Mouse (Mus musculus) lung, postnatal 10 days (tissue): Measurements from ENCODE around the gene Ctc1.
"Not testable (repeated sequence)": the region's sequence is repeated elsewhere in the genome, so short reads cannot be mapped to it uniquely, and the experiment has no call there.

ENCODE experiments used
- DNase-seq: peaks from one replicate; pipeline ENCODE4 v3.0.0; 2021

The Ctc1 gene

DNA sequence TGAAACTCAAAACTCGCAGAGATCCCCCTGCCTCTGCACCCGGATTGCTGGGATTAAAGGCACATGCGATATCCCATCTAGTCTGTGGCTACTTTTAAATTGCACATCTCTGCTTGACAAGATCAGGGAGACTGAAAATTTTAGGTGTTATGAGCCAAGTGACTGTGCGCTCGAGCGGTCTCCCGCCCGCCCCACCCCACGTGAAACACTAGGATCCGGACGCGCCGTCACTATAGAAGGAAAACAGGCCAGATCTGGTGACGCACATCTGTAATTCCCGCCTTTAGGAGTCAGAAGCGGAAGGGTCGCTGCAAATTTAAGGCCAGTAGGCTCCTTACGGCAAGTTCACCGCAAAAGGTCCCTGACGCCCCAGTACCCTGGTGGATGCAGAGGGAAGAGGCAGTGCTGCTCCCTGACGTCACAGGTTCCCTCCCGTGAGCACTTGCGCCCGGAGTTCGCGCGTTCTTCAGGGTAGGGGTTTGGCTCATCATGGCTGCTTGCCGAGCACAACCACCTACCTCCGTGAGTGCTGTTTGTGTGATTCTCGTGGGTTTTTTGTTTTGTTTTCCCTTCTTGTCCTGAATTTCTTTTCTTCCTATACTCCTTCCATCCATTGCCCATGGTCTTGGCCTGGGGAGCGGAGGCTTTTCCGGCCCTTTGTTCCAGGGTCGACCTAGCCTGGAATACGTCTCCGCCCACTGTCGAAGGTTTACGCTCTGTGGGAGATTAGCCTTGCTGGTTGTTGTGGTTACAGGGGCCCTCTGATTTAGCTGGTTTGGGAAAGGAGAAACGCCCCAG is at the start of gene Ctc1:
Gene Ctc1 (plus strand): TSS at position 268 of the 798 bp plus-strand sequence.
- DNase-seq = peak; percentile 95

GRCm38 (mm10) chr11:68966554-68966953 is 49.2 kb upstream of the Ctc1 start:
- no peak for DNase-seq

GRCm38 (mm10) chr11:68967337-68968282 is 48.1 kb upstream of the Ctc1 start, which contains the start of gene Slc25a35:
Slc25a35 (plus strand) TSS chr11:68968131.
- DNase-seq = peak; percentile 95

DNA sequence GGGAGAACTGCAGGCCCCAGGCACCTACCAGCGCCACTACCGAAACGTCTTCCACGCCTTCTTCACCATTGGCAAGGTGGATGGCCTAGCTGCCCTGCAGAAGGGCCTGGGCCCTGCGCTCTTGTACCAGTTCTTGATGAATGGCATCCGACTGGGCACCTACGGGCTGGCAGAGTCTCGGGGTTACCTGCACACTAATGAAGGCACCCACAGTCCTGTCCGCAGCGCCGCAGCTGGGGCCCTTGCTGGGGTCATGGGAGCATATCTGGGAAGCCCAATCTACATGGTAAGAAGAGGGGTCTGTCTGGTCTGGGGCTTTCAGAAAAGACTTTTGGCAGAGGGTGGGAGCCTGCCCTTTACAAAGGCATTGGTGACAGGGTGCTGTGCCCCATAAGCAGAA is 47.0 kb upstream of the Ctc1 start:
- DNase-seq = no peak

- peak; percentile 76 for DNase-seq
These were observed 45.5 kb upstream of the Ctc1 start for GRCm38 (mm10) chr11:68970232-68970631.

- DNase-seq = peak; percentile 93
These were observed 42.3 kb upstream of the Ctc1 start for GRCm38 (mm10) chr11:68973250-68974058.

- DNase-seq = no peak
These were observed 41.7 kb upstream of the Ctc1 start for GRCm38 (mm10) chr11:68974059-68974450.

GRCm38 (mm10) chr11:68975085-68975484 is 40.6 kb upstream of the Ctc1 start, which contains the start of gene Rangrf:
Rangrf (minus strand) TSS chr11:68975185.
- DNase-seq = no peak

DNA sequence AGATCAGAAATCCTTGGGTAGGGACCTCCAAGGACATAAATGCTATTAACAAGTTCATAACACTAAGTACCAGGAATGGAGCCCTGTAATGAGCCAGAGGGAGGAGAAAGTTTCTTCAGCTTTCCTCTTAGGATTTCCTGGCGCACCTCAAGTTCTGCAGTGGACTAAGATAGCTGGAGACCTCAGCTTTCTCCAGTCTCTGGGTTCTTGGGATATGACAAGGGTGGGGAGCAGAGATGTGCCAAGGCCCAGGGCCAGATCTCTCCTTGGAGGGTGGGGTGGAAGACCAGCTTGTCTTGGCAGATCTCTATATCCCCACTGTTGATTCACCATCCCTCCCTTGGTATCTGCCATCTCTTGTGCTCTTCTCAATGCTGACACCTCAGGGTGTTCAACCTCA is 40.1 kb upstream of the Ctc1 start:
- no peak for DNase-seq

- no peak for DNase-seq
These were observed 36.4 kb upstream of the Ctc1 start for GRCm38 (mm10) chr11:68979320-68979733.

GRCm38 (mm10) chr11:68980919-68981318 is 34.8 kb upstream of the Ctc1 start:
- no peak for DNase-seq

- peak; percentile 88 for DNase-seq
These were observed 32.9 kb upstream of the Ctc1 start for GRCm38 (mm10) chr11:68982639-68983369.

DNA sequence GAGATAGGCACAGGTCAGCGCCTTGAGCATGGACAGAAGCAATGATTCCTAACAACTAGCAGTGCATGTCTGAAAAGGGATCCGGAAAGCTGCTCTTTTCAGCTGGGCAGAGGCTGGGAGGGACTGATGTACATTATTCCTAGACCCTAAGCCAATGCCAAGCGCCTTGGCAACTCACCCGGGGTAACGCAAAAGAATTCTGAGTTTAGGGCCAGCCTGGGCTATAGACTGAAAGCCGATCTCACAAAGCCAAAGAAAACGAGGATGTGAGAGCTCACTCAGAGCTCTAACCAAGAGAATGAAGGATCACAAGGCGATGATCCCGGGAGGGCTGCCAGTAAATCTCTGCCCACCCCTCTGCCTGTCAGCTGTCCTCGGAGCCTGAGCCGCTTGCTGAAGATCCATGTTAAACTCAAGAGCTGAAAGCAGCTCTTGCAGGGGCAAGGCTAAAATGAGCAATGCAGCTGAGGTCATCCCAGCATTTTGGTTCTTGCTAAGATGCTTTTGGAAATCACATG is 28.3 kb upstream of the Ctc1 start:
- DNase-seq = no peak

GRCm38 (mm10) chr11:68988341-68988740 is 27.4 kb upstream of the Ctc1 start:
- DNase-seq = peak; percentile 40

- no peak for DNase-seq
These were observed 22.6 kb upstream of the Ctc1 start for GRCm38 (mm10) chr11:68993122-68993521.

- DNase-seq = no peak
These were observed 21.3 kb upstream of the Ctc1 start for GRCm38 (mm10) chr11:68994377-68994776.

- no peak for DNase-seq
These were observed 18.6 kb upstream of the Ctc1 start for GRCm38 (mm10) chr11:68997080-68997479.

DNA sequence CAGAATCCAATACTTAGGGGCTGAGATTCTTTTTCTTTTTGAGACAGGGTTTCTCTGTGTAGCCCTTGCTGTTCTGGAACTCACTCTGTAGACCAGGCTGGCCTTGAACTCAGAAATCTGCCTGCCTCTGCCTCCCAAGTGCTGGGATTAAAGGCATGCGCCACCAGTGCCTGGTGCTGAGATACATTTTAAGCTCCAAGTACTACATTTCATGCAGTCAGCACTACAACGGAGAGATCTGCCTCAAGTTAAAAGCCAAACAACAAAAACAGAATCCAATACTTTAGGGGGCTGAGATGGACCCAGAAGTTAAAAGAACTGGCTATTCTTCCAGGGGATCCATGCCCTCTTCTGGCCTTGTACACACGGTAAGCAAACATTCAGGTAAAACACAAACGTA is 12.9 kb upstream of the Ctc1 start:
- not testable (repeated sequence) for DNase-seq

DNA sequence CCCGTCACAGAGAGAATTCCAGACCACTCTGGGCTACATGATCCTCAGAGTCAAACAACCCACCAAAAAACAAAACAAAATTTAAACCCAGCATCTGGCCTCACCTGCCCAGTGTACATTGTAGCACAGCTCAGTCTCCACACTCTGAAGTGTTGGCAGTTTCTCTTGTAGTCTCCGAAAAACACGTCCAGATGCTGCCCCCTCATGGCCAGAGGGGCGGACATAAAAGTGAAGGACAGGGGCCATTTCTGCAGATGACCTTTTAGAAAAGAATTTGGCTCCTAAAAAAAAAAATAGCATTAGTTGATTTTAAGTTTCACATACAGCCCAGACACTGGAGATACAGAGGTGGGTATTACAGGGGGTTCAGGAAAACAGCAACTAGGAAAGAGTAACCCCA is 12.1 kb upstream of the Ctc1 start:
- DNase-seq = peak; percentile 32

- DNase-seq = no peak
These were observed 10.5 kb upstream of the Ctc1 start for GRCm38 (mm10) chr11:69005193-69005592.

DNA sequence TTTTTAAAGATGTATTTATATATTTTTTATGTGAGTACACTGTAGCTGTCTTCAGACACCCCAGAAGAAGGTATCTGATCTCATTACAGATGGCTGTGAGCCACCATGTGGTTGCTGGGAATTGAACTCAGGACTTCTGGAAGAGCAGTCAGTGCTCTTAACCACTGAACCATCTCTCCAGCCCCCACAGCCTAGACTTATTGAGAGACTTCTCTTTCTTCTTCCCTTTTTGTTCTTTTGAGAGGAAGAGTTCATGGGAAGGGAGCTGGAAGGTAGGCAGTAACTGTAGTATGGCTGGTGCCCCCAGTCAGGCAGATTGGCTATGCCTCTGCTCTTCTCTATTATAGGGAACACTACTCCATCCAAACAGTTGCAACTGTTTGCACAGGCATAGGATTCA is 9.1 kb upstream of the Ctc1 start:
- DNase-seq = not testable (repeated sequence)
